In genomic region chr9:121023526-121024264, GRCm38 (mm10) we compare ENCODE assay signal across 10 mouse cellular contexts.
DNase-seq lines count a peak whose midpoint lies in the region; ATAC-seq and TF ChIP-seq lines count a peak whose summit lies in the region.
"Had no signal": no experiment of that assay in that cellular context is flagged by ENCODE, and none has a peak within 500 bp of the region (broad histone marks: within the 10 kb centered on the region; RNA-seq: fewer than 3 reads in every experiment).

No protein-coding gene starts in this region.

- 71% methylated on average over 14 of the region's 14 CpGs for WGBS in forebrain, embryonic 15.5 days
- WGBS in forebrain, embryonic 11.5 days, result 93% methylated on average over 14 of the region's 14 CpGs
- 88% methylated on average over 14 of the region's 14 CpGs for WGBS in neural tube, embryonic 11.5 days
- WGBS in intestine, postnatal 0 days, result 70% methylated on average over 14 of the region's 14 CpGs
- WGBS in lung, adult 2 months, result 78% methylated on average over 14 of the region's 14 CpGs

- H3K27ac ChIP-seq in forebrain, embryonic 15.5 days (replicated peaks), result peak overlapping the region; percentile 82
- no peak overlapping the region for H3K27ac ChIP-seq in forebrain, embryonic 11.5 days (ENCODE audit: low read depth, low read length)
- no peak overlapping the region for H3K27ac ChIP-seq in neural tube, embryonic 11.5 days (ENCODE audit: low read depth, low read length)
- no peak overlapping the region for H3K27ac ChIP-seq in intestine, postnatal 0 days (ENCODE audit: low read depth, low read length)

- peaks cover 7% of the 10 kb centered on the region; the same call in 1 of the 2 replicates for H3K4me1 ChIP-seq in forebrain, embryonic 15.5 days
- no peaks in the 10 kb centered on the region for H3K4me1 ChIP-seq in forebrain, embryonic 11.5 days (replicated peaks; ENCODE audit: control insufficient read depth, insufficient read depth, low read length)
- H3K4me1 ChIP-seq in neural tube, embryonic 11.5 days (ENCODE audit: control insufficient read depth, insufficient read depth, low read length), result no peaks in the 10 kb centered on the region
- no peaks in the 10 kb centered on the region for H3K4me1 ChIP-seq in intestine, postnatal 0 days (replicated peaks; ENCODE audit: control insufficient read depth, insufficient read depth, low read length)
- no peaks in the 10 kb centered on the region for H3K4me1 ChIP-seq in lung, adult 2 months (ENCODE audit: control insufficient read depth, insufficient read depth, low read length)

- no peak for TF ChIP-seq CTCF in intestine, postnatal 0 days (IDR thresholded peaks at IDR 0.05; ENCODE audit: low read depth)
- no peak for TF ChIP-seq CTCF in lung, adult 2 months (IDR thresholded peaks at IDR 0.05; ENCODE audit: insufficient read depth, low read length)

- H3K4me2 ChIP-seq in forebrain, embryonic 15.5 days (replicated peaks), result no peak overlapping the region
- no peak overlapping the region for H3K4me2 ChIP-seq in forebrain, embryonic 11.5 days (ENCODE audit: low read depth, low read length, severe bottlenecking)
- no peak overlapping the region for H3K4me2 ChIP-seq in neural tube, embryonic 11.5 days (ENCODE audit: low read depth)
- H3K4me2 ChIP-seq in intestine, postnatal 0 days (replicated peaks; ENCODE audit: low read depth), result no peak overlapping the region

- no peaks in the 10 kb centered on the region for H3K27me3 ChIP-seq in forebrain, embryonic 15.5 days
- H3K27me3 ChIP-seq in forebrain, embryonic 11.5 days (ENCODE audit: control insufficient read depth, insufficient read depth, low read length), result no peaks in the 10 kb centered on the region
- H3K27me3 ChIP-seq in neural tube, embryonic 11.5 days (ENCODE audit: control insufficient read depth, insufficient read depth, low read length), result no peaks in the 10 kb centered on the region
- H3K27me3 ChIP-seq in intestine, postnatal 0 days (replicated peaks; ENCODE audit: control insufficient read depth, insufficient read depth, low read length), result no peaks in the 10 kb centered on the region
- H3K27me3 ChIP-seq: CH12.LX had no signal

- H3K9ac ChIP-seq in forebrain, embryonic 15.5 days (replicated peaks), result no peak overlapping the region
- H3K9ac ChIP-seq in forebrain, embryonic 11.5 days (ENCODE audit: low read length), result no peak overlapping the region
- no peak overlapping the region for H3K9ac ChIP-seq in neural tube, embryonic 11.5 days (ENCODE audit: low read length)
- no peak overlapping the region for H3K9ac ChIP-seq in intestine, postnatal 0 days (ENCODE audit: low read depth, low read length)

- TF ChIP-seq POLR2A in lung, adult 2 months (IDR thresholded peaks at IDR 0.05; ENCODE audit: borderline replicate concordance, extremely low read depth, low read depth, low read length), result no peak

- H3K9me3 ChIP-seq in forebrain, embryonic 15.5 days, result no peaks in the 10 kb centered on the region
- no peaks in the 10 kb centered on the region for H3K9me3 ChIP-seq in forebrain, embryonic 11.5 days (ENCODE audit: control insufficient read depth, low read length)
- no peaks in the 10 kb centered on the region for H3K9me3 ChIP-seq in neural tube, embryonic 11.5 days (ENCODE audit: control insufficient read depth, low read length)
- no peaks in the 10 kb centered on the region for H3K9me3 ChIP-seq in intestine, postnatal 0 days (ENCODE audit: control insufficient read depth)

- peak; percentile 76 for ATAC-seq in forebrain, embryonic 15.5 days (replicated peaks)
- no peak for ATAC-seq in forebrain, embryonic 11.5 days (replicated peaks; ENCODE audit: low FRiP score)
- ATAC-seq in neural tube, embryonic 11.5 days (ENCODE audit: insufficient read depth, low FRiP score, low TSS enrichment), result no peak
- ATAC-seq in intestine, postnatal 0 days, result peak; percentile 41; the same call in 1 of the 2 replicates
- ATAC-seq in megakaryocyte, adult 5-6 weeks (ENCODE audit: poor library complexity, severe bottlenecking), result no peak

- H3K36me3 ChIP-seq in forebrain, embryonic 15.5 days, result no peaks in the 10 kb centered on the region
- H3K36me3 ChIP-seq in forebrain, embryonic 11.5 days (ENCODE audit: control insufficient read depth, insufficient read depth, low read length), result no peaks in the 10 kb centered on the region
- H3K36me3 ChIP-seq in neural tube, embryonic 11.5 days (ENCODE audit: control insufficient read depth, insufficient read depth, low read length), result no peaks in the 10 kb centered on the region
- no peaks in the 10 kb centered on the region for H3K36me3 ChIP-seq in intestine, postnatal 0 days (ENCODE audit: control insufficient read depth, insufficient read depth)

- H3K4me3 ChIP-seq in forebrain, embryonic 15.5 days, result no peak overlapping the region
- H3K4me3 ChIP-seq in forebrain, embryonic 11.5 days (ENCODE audit: low read depth, low read length), result no peak overlapping the region
- H3K4me3 ChIP-seq in neural tube, embryonic 11.5 days (ENCODE audit: low read depth, low read length), result no peak overlapping the region
- H3K4me3 ChIP-seq in intestine, postnatal 0 days (ENCODE audit: low read depth, low read length), result no peak overlapping the region
- no peak overlapping the region for H3K4me3 ChIP-seq in lung, adult 2 months (replicated peaks; ENCODE audit: extremely low read depth, low read depth, low read length)

- no peak for DNase-seq in forebrain, embryonic 11.5 days (ENCODE audit: low spot score)
- peak; percentile 6 for DNase-seq in neural tube, embryonic 11.5 days (ENCODE audit: low spot score)
- no peak for DNase-seq in neural tube, embryonic 10.5 days (ENCODE audit: extremely low spot score, low spot score)
- peak; percentile 50 for DNase-seq in thymus, postnatal 25 days
- DNase-seq in lung, adult 2 months, result no peak
- DNase-seq: kidney, postnatal 14 days had no signal

Comparison
In these comparisons a context has a peak if more than half of its experiments do, and no peak if none do; other contexts are left out.
1. ATAC-seq: peak in forebrain, embryonic 15.5 days (single experiment) and intestine, postnatal 0 days (single experiment); none in forebrain, embryonic 11.5 days (single experiment), neural tube, embryonic 11.5 days (single experiment) and megakaryocyte, adult 5-6 weeks (single experiment).
2. DNase-seq: peak in neural tube, embryonic 11.5 days (single experiment) and thymus, postnatal 25 days (single experiment); none in forebrain, embryonic 11.5 days (single experiment), neural tube, embryonic 10.5 days (single experiment) and lung, adult 2 months (single experiment).